Mouse (Mus musculus): ENCODE measurements around the gene Icam1. TPM values are rescaled to one million over a fixed set of nuclear protein-coding genes. Genes with fewer than 3 reads are reported as not detected.

Icam1 gene
- polyA plus RNA-seq, 1 experiment from 2014 or later = 0.06 TPM

DNA sequence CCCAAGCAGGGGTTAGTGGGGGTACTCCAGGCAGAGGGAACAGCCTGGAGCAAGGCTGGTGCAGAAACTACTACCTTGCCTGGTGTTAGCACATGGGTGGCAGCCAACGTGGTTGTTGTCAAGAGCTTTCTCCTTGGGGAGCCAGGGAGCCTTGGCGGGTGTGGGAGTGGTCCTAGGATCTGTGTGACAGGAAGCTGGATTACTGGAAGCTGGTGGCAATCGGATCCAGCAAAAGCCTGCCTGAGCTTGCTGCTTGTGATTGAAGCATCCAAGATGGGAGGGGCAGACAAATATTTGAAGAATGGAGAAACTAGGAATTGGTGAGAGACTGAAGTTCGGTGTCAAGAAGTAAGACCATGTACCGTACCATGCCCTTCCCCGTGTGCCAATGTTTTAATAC, 6.5 kb downstream of the Icam1 start:
- no peak for DNase-seq (ENCODE audit: low read depth, low spot score)
- ChIA-PET POLR2A (no interaction called here), CTCF (no interaction called here)
- ATAC-seq = no peak
- in situ Hi-C loops (cut with MboI; ENCODE audit: low pct_unique_long_range_greater_than_20kb) = no loop called here
- no peaks in the 10 kb centered on the region for H3K27me3 ChIP-seq
- no peak for TF ChIP-seq CTCF (IDR thresholded peaks at IDR 0.05)

DNA sequence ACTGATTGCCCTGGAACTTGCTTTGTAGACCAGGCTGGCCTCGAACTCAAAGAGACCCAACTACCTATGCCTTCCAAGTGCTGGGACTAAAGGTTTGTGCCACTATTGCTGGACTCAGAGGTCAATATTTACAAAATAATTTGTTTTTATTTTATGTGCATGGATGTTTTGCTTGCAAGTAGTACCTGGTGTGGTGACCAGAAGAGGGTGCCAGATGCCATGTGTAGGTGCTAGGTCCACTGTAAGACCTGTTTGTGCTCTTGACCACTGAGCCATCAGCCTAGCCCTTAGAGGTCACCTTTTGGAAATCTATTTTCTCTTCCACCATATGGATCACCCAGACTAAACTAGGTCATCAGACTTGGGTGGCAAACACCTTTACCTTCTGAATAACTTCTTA, 6.9 kb downstream of the Icam1 start:
- ATAC-seq = no peak
- in situ Hi-C loops (cut with MboI; ENCODE audit: low pct_unique_long_range_greater_than_20kb) = no loop called here
- TF ChIP-seq CTCF (IDR thresholded peaks at IDR 0.05) = no peak
- POLR2A ChIA-PET = no interaction called here
- CTCF ChIA-PET = no interaction called here
- DNase-seq (ENCODE audit: low read depth, low spot score) = no peak
- no peaks in the 10 kb centered on the region for H3K27me3 ChIP-seq

DNA sequence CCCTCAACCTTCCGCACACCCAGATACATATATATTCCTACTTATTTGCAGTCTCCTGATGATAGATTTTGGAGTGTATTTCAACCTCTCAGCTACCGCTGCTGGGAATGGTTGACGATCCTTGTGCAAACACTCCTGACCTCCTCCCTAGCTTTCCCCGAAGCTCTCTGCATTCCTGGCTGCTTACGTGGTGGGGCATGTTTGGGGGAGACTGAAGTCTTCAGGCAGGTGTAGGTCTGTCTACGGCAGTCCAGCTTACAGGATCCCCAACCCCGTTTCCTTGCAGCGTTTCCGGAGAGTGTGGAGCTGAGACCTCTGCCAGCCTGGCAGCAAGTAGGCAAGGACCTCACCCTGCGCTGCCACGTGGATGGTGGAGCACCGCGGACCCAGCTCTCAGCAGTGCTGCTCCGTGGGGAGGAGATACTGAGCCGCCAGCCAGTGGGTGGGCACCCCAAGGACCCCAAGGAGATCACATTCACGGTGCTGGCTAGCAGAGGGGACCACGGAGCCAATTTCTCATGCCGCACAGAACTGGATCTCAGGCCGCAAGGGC, 9.5 kb downstream of the Icam1 start:
- CTCF ChIA-PET = no interaction called here
- ATAC-seq = no peak
- in situ Hi-C loops (cut with MboI; ENCODE audit: low pct_unique_long_range_greater_than_20kb) = no loop called here
- H3K27me3 ChIP-seq = no peaks in the 10 kb centered on the region
- no peak for DNase-seq (ENCODE audit: low read depth, low spot score)
- TF ChIP-seq CTCF (IDR thresholded peaks at IDR 0.05) = no peak
- POLR2A ChIA-PET = no interaction called here

DNA sequence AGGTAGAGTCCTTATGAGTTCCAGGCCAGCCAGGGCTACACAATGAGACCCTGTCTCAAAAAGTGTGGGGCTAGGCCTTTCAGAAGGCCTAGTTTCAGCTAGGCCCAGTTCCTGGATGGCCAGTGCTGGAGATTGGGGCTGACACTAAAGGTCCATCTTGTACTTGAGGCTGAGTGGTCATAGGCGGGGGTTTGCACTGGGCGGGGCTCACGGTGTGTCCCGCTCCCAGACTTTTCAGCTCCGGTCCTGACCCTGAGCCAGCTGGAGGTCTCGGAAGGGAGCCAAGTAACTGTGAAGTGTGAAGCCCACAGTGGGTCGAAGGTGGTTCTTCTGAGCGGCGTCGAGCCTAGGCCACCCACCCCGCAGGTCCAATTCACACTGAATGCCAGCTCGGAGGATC, 11.1 kb downstream of the Icam1 start:
- no peak for ATAC-seq
- POLR2A ChIA-PET = no interaction called here

DNA sequence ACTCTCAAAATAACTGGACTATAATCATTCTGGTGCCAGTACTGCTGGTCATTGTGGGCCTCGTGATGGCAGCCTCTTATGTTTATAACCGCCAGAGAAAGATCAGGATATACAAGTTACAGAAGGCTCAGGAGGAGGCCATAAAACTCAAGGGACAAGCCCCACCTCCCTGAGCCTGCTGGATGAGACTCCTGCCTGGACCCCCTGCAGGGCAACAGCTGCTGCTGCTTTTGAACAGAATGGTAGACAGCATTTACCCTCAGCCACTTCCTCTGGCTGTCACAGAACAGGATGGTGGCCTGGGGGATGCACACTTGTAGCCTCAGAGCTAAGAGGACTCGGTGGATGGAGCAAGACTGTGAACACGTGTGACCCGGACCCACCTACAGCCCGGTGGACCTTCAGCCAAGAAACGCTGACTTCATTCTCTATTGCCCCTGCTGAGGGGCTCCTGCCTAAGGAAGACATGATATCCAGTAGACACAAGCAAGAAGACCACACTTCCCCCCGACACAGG, 12.0 kb downstream of the Icam1 start:
- POLR2A ChIA-PET = no interaction called here
- DNase-seq (ENCODE audit: low read depth, low spot score) (no peak), ATAC-seq (no peak)
- CTCF ChIA-PET = no interaction called here
- TF ChIP-seq CTCF (IDR thresholded peaks at IDR 0.05) = no peak
- H3K27me3 ChIP-seq = no peaks in the 10 kb centered on the region
- in situ Hi-C loops (cut with MboI; ENCODE audit: low pct_unique_long_range_greater_than_20kb) = no loop called here

More for the DNA sequence above, 11.1 kb downstream of the Icam1 start:
- no peak for TF ChIP-seq CTCF (IDR thresholded peaks at IDR 0.05)
- CTCF ChIA-PET = interaction anchor here (1.2 kb wide), 1 partner anchor 128 kb away, joined by 3 read pairs; no protein-coding TSS in a partner anchor
- in situ Hi-C loops (cut with MboI; ENCODE audit: low pct_unique_long_range_greater_than_20kb) = no loop called here
- H3K27me3 ChIP-seq = no peaks in the 10 kb centered on the region
- no peak for DNase-seq (ENCODE audit: low read depth, low spot score)

DNA sequence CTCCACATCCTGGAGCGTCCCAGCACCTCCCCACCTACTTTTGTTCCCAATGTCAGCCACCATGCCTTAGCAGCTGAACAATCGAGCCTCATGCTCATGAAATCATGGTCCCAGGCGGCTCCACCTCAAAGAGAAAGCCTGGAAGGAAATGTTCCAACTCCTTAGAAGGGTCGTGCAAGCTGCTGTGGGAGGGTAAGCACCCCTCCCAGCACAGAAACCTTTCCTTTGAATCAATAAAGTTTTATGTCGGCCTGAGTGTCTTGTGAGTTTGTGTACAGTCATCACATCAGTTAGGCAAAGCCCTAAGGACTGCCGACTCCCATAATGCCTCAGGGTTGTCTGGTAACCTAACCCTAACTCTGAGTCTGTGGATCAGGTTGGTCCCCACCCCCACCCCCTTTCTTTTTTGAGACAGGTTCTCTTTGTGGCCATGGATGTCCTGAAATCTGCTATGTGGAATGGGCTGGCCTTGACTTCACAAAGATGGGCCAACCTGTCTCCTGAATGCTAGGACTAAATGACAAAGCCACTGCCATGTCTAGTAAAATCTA, 12.8 kb downstream of the Icam1 start:
- CTCF ChIA-PET = interaction anchor here (0.7 to 1.5 kb wide), 4 partner anchors 13 to 106 kb away, joined by 3 to 4 read pairs (median 3); no protein-coding TSS in a partner anchor
- in situ Hi-C loops (cut with MboI; ENCODE audit: low pct_unique_long_range_greater_than_20kb) = no loop called here
- H3K27me3 ChIP-seq = no peaks in the 10 kb centered on the region
- POLR2A ChIA-PET = interaction anchor here (1.1 kb wide), 1 partner anchor 21 kb away, joined by 3 read pairs; no protein-coding TSS in a partner anchor
- TF ChIP-seq CTCF (IDR thresholded peaks at IDR 0.05) = no peak
- ATAC-seq = no peak
- no peak for DNase-seq (ENCODE audit: low read depth, low spot score)

DNA sequence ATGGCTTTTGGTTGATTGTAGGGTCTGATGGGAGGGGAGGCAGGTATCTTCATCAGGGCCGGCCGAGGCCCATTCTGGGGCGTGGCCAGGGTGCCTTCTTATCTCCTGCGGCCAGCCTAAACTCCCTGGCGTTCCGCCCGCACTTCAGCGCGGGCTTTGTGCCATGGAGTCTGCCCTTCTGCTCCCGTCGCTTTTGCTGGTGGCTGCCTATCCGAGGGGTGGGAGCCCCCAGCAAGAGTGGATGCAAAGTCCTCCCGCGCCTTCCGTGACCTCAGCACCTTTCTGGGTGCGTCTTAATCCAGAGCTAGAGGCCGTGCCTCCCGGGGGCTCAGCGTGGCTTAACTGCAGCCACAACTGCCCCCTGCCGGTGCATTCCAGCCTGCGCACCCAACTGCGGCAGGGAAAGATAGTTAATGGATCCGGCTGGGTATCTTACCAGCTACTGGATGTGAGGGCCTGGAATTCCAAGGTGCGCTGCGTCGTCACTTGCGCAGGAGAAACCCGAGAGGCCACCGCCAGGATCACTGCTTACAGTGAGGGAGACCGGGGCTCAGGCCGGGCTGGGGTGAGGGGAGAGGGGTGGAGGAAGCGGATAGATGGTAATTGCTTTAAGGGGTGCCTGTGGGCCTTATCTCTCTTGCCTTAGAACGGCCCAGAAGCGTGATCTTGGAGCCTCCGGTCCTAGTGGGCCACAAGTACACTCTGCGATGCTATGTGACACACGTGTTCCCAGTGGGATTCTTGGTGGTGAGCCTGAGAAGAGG, 13.7 kb downstream of the Icam1 start, which contains the start of gene Icam4:
Gene Icam4 (plus strand): TSS at position 83 of the 764 bp plus-strand sequence.
- no peaks in the 10 kb centered on the region for H3K27me3 ChIP-seq
- CTCF ChIA-PET = interaction anchor here (0.7 to 1.9 kb wide), 7 partner anchors 11 to 105 kb away, joined by 3 to 7 read pairs (median 3); no protein-coding TSS in a partner anchor
- DNase-seq (ENCODE audit: low read depth, low spot score) (no peak), ATAC-seq (no peak)
- TF ChIP-seq CTCF (IDR thresholded peaks at IDR 0.05) = no peak
- POLR2A ChIA-PET = interaction anchor here (1.1 kb wide), 1 partner anchor 22 kb away, joined by 3 read pairs; no protein-coding TSS in a partner anchor
- in situ Hi-C loops (cut with MboI; ENCODE audit: low pct_unique_long_range_greater_than_20kb) = loop anchor here (5.0 kb wide), 2 partner anchors 43 to 103 kb away; partner anchors contain the start of genes Fdx1l, Gm49373 and Tyk2

DNA sequence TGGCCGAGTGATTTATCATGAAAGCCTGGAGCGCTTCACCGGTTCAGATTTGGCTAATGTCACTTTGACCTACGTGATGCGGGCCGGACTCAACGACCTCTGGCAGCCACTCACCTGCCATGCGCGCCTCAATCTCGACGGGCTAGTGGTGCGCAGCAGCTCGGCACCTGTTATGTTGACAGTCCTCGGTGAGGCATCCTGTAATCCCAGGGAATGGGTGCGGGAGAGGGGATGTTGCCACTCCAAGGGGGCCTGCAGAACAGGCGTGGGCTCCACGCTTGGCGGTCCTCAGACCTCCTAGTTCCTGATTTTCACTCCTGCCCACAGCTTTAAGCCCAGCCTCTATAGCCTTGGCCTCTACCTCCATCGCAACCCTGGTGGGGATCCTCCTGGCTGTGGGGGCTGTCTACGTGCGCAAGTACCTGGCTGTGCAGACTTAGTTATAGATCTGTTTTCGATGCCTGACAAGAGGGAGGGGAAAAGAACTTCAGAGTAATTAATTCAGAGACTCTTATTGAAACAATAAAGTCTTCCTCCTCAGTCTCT, 14.3 kb downstream of the Icam1 start:
- DNase-seq (ENCODE audit: low read depth, low spot score) (no peak), ATAC-seq (no peak)
- CTCF ChIA-PET = interaction anchor here (0.8 to 1.9 kb wide), 14 partner anchors 10 to 131 kb away, joined by 3 to 8 read pairs (median 4); partner anchors contain the start of genes Eif3g, Fdx1l and Gm49373
- POLR2A ChIA-PET = interaction anchor here (1.1 to 1.4 kb wide), 2 partner anchors 23 to 131 kb away, joined by 3 to 6 read pairs; partner anchors contain the start of gene Eif3g
- in situ Hi-C loops (cut with MboI; ENCODE audit: low pct_unique_long_range_greater_than_20kb) = loop anchor here (5.0 kb wide), 2 partner anchors 42 to 102 kb away; partner anchors contain the start of genes Fdx1l, Gm49373 and Tyk2
- H3K27me3 ChIP-seq = no peaks in the 10 kb centered on the region
- no peak for TF ChIP-seq CTCF (IDR thresholded peaks at IDR 0.05)

DNA sequence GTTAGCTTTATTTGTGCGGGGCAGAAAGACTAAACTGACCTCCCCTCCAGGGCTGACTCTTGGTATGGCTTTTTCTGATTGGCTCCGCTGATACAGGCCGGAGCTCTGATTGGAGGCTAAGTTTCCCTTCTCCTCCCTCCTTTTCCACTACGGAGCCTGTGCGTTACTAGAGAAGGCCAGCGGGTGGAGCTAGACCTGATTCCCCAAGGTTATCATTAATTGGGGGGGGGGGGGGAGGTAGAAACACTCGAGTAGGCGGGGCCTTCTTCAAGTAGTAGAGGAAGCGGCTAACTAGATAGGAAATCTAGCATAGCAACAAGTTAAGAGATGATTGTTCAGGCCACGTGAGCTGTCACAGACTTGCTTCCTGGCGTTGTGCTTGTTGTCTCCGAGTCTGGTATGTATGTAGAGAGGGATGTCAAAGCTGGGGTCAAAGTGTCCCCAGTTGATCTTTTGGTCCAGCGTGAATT, 15.0 kb downstream of the Icam1 start:
- peak; percentile 54 for ATAC-seq
- H3K27me3 ChIP-seq = no peaks in the 10 kb centered on the region

More for the DNA sequence above, 15.0 kb downstream of the Icam1 start:
- ChIA-PET CTCF (interaction anchor here (0.8 to 1.9 kb wide), 11 partner anchors 11 to 132 kb away, joined by 3 to 8 read pairs (median 5); partner anchors contain the start of genes Eif3g, Fdx1l and Gm49373), POLR2A (interaction anchor here (0.7 to 1.4 kb wide), 2 partner anchors 132 to 193 kb away, joined by 6 read pairs; partner anchors contain the start of gene Eif3g)
- in situ Hi-C loops (cut with MboI; ENCODE audit: low pct_unique_long_range_greater_than_20kb) = loop anchor here (5.0 kb wide), 2 partner anchors 41 to 101 kb away; partner anchors contain the start of genes Fdx1l, Gm49373 and Tyk2
- peak; percentile 83 for DNase-seq (ENCODE audit: low read depth, low spot score)
- no peak for TF ChIP-seq CTCF (IDR thresholded peaks at IDR 0.05)
